Mouse (Mus musculus) hindbrain, embryonic 13.5 days (tissue): Measurements from ENCODE around the gene Plekha8. TPM values are rescaled to one million over a fixed set of nuclear protein-coding genes. Genes with fewer than 3 reads are reported as not detected.

Experiments used
- ATAC-seq: fragments of 200-750 bp; cut with Nextera tagmentation; 2 replicates; pipeline ENCODE4 v1.8.0; 2017; ENCODE audit warnings: moderate TSS enrichment; ENCODE audit not compliant: low FRiP score
- H3K27ac ChIP-seq: fragments of 300-500 bp; sonication (generic); 2 replicates; pipeline ENCODE4 v1.5.1; 2015; ENCODE audit warnings: inconsistent platforms, mild to moderate bottlenecking, moderate library complexity
- H3K27me3 ChIP-seq: fragments of 300-500 bp; sonication (generic); 2 replicates; pipeline ENCODE4 v1.6.1; 2015; ENCODE audit warnings: mild to moderate bottlenecking, inconsistent platforms
- H3K36me3 ChIP-seq: fragments of 300-500 bp; sonication (generic); 2 replicates; pipeline ENCODE4 v1.6.1; 2015; ENCODE audit warnings: mild to moderate bottlenecking, inconsistent platforms
- H3K4me1 ChIP-seq: fragments of 300-500 bp; sonication (generic); replicated peaks from 2 replicates; pipeline ENCODE4 v1.6.1; 2015; ENCODE audit warnings: inconsistent platforms
- H3K4me2 ChIP-seq: fragments of 300-500 bp; sonication (generic); 2 replicates; pipeline ENCODE4 v1.6.1; 2015; ENCODE audit warnings: inconsistent platforms, mild to moderate bottlenecking, moderate library complexity
- H3K4me3 ChIP-seq: fragments of 300-500 bp; sonication (generic); 2 replicates; pipeline ENCODE4 v1.5.1; 2015; ENCODE audit warnings: mild to moderate bottlenecking, inconsistent platforms
- H3K9ac ChIP-seq: fragments of 300-500 bp; sonication (generic); 2 replicates; pipeline ENCODE4 v1.6.1; 2015; ENCODE audit warnings: mild to moderate bottlenecking, inconsistent platforms
- H3K9me3 ChIP-seq: fragments of 300-500 bp; sonication (generic); 2 replicates; pipeline ENCODE4 v1.6.1; 2016; ENCODE audit warnings: inconsistent platforms
- WGBS: fragments of 180-500 bp; shearing (Covaris S2); methylation state at CpG from one replicate; pipeline ENCODE4 v1.1.7; 2015; 5-methylcytosine and 5-hydroxymethylcytosine counted together
- polyA plus RNA-seq: library from polyadenylated mRNA; unstranded; fragments of >200 nt; fragmentation: Nextera tagmentation; extraction: Ambion mirVana; gene quantifications from 2 replicates; pipeline ENCODE4 v1.2.1, GENCODE M21; 2015

Plekha8 gene
- polyA plus RNA-seq, 1 experiment from 2014 or later, result 8.8 TPM

DNA sequence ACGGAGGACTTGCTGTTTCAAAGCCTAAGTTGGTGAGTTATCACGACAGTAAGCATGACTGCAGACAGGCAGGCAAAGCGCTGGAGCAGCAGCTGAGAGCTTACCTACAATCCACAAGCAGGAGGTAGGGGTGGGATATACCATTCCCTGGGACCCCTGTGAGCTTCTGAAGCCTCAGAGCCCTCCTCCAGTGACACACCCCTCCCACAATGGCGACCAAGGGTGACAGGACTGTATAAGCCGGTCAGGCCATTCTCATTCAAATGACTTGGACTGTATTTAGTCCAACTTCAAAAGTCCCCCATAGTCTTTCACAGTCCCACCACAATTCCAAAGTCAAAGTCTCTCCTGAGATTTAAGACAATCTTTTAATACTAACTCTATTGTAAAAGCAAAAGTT, 78.0 kb downstream of the Plekha8 start:
- no peaks in the 10 kb centered on the region for H3K36me3 ChIP-seq
- no peak overlapping the region for H3K27ac ChIP-seq
- H3K9me3 ChIP-seq, result no peaks in the 10 kb centered on the region
- H3K4me3 ChIP-seq, result no peak overlapping the region
- no peaks in the 10 kb centered on the region for H3K4me1 ChIP-seq
- WGBS, result 42% methylated on average over 5 of the region's 5 CpGs
- H3K27me3 ChIP-seq, result no peaks in the 10 kb centered on the region
- H3K9ac ChIP-seq, result no peak overlapping the region
- H3K4me2 ChIP-seq, result no peak overlapping the region
- ATAC-seq, result no peak

DNA sequence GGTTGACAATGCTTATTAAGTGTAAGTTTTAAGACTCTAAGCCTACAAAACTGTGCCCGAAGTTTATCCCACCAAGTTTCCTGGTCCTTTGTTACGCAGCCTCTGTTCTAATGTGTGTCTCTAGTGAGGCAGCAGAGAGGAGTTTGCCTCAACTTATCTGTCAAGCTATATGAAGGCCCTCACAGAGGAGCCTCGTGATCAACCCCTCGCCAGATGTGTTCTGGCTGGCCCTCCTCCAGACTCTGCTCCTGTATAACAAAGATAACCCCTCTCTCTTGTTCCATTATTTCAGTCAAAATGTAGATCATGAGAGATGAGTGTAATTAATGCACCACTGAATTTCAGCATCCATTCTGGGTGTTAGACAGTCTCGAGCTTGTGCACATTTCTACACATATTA, 84.8 kb downstream of the Plekha8 start:
- Histone ChIP-seq H3K27ac (no peak overlapping the region), H3K9me3 (no peaks in the 10 kb centered on the region), H3K4me2 (no peak overlapping the region), H3K36me3 (no peaks in the 10 kb centered on the region), H3K4me3 (no peak overlapping the region), H3K4me1 (peaks cover 28% of the 10 kb centered on the region), H3K27me3 (0 out of 2 replicates have a peak, but pooled peaks cover 18% of the 10 kb centered on the region), H3K9ac (no peak overlapping the region)
- no peak for ATAC-seq
- WGBS, result 79% methylated on average over 5 of the region's 5 CpGs

DNA sequence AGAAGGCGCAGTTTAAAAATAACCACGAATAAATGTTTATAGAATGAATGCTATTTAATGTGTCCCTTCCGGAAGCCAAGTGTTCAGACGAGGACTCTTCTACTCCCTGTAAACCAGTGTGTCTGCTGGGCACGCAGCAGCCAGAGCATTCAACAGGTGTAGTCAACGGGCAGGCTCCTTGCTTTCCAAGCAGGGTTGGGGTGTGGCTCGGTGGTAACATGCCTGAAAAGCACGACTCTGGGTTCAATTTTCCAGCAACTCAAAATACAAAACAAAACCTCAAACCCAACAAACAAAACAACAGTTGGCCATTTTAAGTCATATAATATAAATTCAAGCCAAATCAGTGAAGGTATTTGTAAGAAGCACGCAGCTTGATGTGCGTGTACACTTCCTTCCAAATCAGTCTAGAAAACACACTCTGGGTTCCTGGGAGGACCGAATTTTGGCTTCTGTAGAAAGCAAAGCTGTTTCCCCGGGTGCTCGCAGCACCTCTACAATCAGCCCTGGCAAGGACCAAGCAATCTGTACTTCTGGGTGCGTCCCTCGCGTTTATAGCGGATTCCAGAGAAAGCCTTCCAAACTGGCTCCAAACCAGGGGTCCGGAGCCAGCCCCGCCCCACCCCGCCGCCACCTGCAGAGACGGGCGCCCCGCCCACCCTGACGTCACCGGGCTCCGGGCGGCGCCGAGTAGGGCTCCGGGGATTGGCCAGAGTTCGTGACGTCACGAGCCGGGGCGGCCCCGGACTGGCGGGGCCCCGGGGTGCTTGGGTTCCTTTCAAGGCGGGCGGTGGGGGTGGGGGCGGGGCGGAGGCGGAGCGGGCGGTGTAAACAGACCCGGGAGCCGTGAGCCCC, 86.2 kb downstream of the Plekha8 start, which contains the start of gene Mturn:
Gene Mturn (plus strand): TSS at position 734 of the 855 bp plus-strand sequence.
- Histone ChIP-seq H3K4me1 (peaks cover 32% of the 10 kb centered on the region), H3K27ac (peak within 1 kb of the TSS; percentile 88), H3K4me3 (peak within 1 kb of the TSS; percentile 93), H3K9me3 (no peaks in the 10 kb centered on the region), H3K9ac (peak within 1 kb of the TSS; percentile 90), H3K36me3 (no peaks in the 10 kb centered on the region), H3K4me2 (peak within 1 kb of the TSS; percentile 81), H3K27me3 (0 out of 2 replicates have a peak, but pooled peaks cover 18% of the 10 kb centered on the region)
- ATAC-seq, result peak; percentile 98
- 5% methylated on average over 37 of the region's 48 CpGs for WGBS

DNA sequence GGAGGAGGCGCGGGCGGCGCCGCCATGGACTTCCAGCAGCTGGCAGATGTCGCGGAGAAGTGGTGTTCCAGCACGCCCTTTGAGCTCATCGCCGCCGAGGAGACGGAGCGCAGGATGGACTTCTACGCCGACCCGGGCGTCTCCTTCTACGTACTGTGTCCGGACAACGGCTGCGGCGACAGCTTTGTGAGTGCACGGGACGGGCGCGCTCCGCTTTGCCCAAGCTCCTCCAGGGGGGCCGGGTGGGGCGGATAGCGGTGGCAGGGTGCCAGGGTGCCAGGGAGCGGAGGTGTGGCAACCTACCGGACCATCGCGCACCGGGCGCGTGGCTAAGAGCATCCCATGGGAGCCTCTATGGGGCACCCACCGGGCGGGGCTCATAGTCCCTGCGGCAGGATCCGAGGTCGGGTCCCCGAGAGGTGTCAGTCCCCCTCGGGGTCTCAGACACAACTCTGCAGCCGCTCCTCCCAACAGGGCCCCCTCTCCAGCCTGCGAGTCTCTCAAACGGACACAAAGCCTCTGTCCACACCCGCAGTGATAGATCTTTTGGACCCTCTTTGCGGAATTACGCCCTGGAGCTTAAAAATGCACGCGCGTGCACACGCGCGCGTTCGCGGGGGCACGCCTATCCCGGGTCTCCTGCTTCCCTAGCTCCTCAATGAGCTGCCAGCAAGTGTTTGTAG, 87.0 kb downstream of the Plekha8 start:
- Histone ChIP-seq H3K9me3 (no peaks in the 10 kb centered on the region), H3K36me3 (no peaks in the 10 kb centered on the region), H3K27me3 (0 out of 2 replicates have a peak, but pooled peaks cover 18% of the 10 kb centered on the region), H3K27ac (peak overlapping the region; percentile 88), H3K4me3 (peak overlapping the region; percentile 93), H3K4me2 (peak overlapping the region; percentile 81), H3K4me1 (peaks cover 32% of the 10 kb centered on the region), H3K9ac (peak overlapping the region; percentile 90)
- under 1% methylated on average over 61 of the region's 61 CpGs for WGBS
- peak; percentile 64 for ATAC-seq

DNA sequence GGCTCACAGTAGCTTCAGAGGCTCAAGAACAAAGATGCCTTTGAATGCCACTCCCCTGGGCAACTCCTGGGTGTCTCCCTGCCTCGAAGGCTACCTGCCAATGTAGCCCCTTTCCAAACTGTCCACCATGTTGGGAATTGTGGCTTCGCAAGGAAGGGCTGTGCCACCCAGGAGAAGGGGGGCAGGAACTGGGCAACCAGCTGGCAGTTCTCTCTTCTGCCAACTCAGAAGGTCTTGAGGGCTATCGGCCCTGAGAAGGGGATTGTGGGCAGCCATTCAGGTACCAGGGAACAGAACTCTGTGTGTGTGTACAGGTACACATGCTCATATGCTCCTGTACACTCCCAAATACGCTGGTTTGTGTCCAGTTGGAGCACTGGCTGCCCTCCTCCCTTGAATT, 89.2 kb downstream of the Plekha8 start:
- H3K9me3 ChIP-seq, result no peaks in the 10 kb centered on the region
- peaks cover 32% of the 10 kb centered on the region for H3K4me1 ChIP-seq
- H3K27me3 ChIP-seq, result 0 out of 2 replicates have a peak, but pooled peaks cover 19% of the 10 kb centered on the region
- no peak overlapping the region for H3K27ac ChIP-seq
- 0 out of 2 replicates have a peak overlapping the region, but pooled peaks have one; percentile 8 for H3K9ac ChIP-seq
- ATAC-seq, result no peak
- WGBS, result 84% methylated on average over 4 of the region's 4 CpGs
- H3K36me3 ChIP-seq, result peaks cover 5% of the 10 kb centered on the region
- no peak overlapping the region for H3K4me3 ChIP-seq
- no peak overlapping the region for H3K4me2 ChIP-seq

DNA sequence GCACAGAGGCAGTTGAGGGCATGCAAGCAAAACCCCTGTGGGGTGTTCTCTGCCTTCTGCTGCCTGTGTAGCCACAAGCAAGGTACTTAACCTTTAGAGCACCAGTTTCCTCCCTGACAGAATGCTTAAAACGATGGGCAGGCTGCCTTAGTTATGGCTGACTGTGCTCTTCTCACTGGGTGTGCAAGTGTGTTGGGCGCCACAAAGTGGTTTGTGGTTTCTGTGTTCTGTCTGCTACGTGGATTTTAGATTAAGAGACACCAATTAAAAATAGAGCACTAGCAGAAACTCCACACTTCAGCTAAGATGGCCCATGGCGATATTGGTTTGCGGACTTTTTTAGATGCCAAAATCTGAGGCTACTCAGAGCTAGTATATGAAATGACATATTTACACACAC, 90.2 kb downstream of the Plekha8 start:
- ATAC-seq, result no peak
- 0 out of 2 replicates have a peak, but pooled peaks cover 9% of the 10 kb centered on the region for H3K27me3 ChIP-seq
- no peak overlapping the region for H3K4me2 ChIP-seq
- H3K9me3 ChIP-seq, result no peaks in the 10 kb centered on the region
- WGBS, result 82% methylated on average over 5 of the region's 5 CpGs
- H3K4me1 ChIP-seq, result peaks cover 32% of the 10 kb centered on the region
- no peak overlapping the region for H3K4me3 ChIP-seq
- 0 out of 2 replicates have a peak overlapping the region, but pooled peaks have one; percentile 6 for H3K9ac ChIP-seq
- H3K36me3 ChIP-seq, result peaks cover 15% of the 10 kb centered on the region
- no peak overlapping the region for H3K27ac ChIP-seq

DNA sequence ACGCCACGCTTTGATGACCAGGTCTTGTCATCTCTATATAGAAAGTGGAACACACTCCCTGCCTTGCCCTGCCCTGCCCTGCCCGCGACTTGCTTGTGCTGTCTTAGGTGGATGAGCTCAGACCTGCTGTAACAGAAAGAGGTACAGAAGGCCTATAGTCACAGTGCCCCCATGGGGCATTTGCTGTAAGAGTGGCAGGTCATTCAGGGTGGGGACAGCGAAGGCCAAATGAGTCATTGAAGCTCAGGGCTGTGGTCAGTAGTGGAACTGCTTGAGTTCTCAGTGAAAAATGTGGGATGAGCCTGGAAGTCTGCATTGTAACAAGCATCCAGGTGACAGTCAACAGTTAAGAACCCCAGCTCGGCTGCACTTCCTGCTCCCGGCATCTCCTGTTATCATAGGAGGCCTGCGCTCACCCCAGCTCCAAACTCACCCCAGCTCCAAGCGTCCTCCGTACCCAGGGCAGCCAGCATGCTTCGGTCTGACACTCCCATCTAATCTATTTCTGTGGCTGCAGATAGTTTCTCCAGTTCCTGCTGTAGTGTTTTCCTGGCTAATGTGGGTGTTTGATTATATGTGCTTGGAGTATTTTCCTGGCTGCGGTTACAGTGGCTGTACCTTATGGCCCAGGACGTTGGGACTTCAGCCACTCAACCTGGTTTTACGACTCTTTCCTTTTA, 90.9 kb downstream of the Plekha8 start:
- peaks cover 22% of the 10 kb centered on the region for H3K36me3 ChIP-seq
- H3K4me2 ChIP-seq, result no peak overlapping the region
- H3K27me3 ChIP-seq, result 0 out of 2 replicates have a peak, but pooled peaks cover 9% of the 10 kb centered on the region
- WGBS, result 84% methylated on average over 14 of the region's 14 CpGs
- H3K9me3 ChIP-seq, result no peaks in the 10 kb centered on the region
- H3K4me3 ChIP-seq, result no peak overlapping the region
- no peak overlapping the region for H3K9ac ChIP-seq
- H3K27ac ChIP-seq, result no peak overlapping the region
- peaks cover 29% of the 10 kb centered on the region for H3K4me1 ChIP-seq
- ATAC-seq, result no peak

DNA sequence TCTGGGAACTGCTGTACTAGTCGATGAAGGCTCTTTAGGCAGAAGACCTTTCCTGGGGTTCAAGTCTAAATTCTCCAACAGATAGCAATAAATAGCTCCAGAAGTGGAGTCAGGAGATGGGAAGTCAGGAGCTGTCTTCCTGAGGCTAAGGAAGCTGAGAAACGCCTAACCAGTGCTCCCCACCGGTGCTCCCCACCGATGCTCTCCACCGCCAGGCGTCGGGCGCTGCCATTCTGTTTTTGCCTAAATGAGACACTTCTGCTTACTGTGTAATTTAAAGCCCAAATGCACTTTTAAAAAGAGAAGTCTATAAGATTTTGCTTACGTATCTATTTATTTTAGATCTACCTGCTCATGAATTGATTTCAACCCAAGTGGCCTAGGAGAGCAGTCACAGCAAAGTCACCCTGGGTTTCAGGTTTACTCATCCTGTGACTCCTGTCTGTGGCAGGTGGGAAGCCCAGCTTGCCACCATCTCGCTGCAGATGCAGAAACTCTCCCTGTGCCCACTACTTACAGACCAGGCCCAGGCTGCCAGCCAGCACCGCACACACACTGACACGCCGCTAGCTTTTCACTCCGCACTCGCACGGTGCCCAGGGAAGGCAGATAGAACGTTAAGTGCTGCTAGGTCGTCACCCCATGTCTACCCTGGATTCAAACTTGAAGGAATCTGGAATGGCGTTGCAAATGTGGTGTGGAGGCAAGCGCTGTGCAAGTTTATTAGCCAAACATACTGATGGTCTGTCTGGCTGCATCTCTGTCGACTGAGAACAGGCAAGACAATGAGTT, 92.2 kb downstream of the Plekha8 start:
- no peak for ATAC-seq
- H3K9ac ChIP-seq, result no peak overlapping the region
- 90% methylated on average over 21 of the region's 21 CpGs for WGBS
- H3K27ac ChIP-seq, result no peak overlapping the region
- peaks cover 26% of the 10 kb centered on the region for H3K4me1 ChIP-seq
- H3K4me2 ChIP-seq, result no peak overlapping the region
- H3K36me3 ChIP-seq, result peaks cover 35% of the 10 kb centered on the region
- no peak overlapping the region for H3K4me3 ChIP-seq
- H3K9me3 ChIP-seq, result no peaks in the 10 kb centered on the region
- 0 out of 2 replicates have a peak, but pooled peaks cover 9% of the 10 kb centered on the region for H3K27me3 ChIP-seq

DNA sequence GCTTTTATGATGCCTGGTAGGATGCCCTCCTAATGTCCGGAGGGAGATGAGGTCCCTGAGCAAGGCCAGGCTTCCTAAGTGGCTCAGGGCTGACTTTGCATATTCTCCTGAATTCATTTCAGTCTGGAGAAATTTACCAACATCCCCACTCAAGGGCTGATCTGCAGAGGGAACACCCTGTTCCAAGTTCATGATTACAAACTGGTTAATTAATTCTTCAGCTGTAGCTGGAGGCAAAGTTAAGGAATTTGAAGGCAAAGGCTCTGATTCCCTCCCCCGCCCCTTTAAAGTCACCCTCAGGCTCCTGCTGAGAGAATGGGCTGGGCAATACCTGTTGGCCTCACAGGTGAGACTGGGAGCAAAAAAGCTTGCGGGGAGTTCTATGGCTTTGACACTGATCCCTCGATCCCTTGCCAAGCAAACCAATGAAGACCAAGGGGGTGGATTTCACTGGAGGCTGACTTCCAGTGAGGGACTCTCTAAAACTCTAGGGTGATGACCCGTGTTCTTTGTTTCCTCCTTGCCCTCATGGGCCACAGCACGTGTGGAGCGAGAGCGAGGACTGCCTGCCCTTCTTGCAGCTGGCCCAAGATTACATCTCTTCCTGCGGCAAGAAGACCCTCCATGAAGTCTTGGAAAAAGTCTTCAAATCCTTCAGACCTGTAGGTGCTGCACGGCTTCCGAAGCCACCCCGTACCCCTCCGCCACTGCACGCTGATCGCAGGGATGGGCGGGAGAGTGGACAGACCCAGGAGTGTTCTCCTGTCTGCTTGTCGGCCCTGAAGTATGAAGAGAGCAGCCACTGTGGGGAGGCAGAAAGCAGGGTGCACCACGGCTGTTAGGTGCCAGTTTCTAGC, 93.8 kb downstream of the Plekha8 start:
- Histone ChIP-seq H3K27ac (no peak overlapping the region), H3K4me3 (no peak overlapping the region), H3K4me1 (peaks cover 11% of the 10 kb centered on the region), H3K27me3 (0 out of 2 replicates have a peak, but pooled peaks cover 3% of the 10 kb centered on the region), H3K4me2 (no peak overlapping the region), H3K36me3 (peaks cover 50% of the 10 kb centered on the region), H3K9ac (no peak overlapping the region), H3K9me3 (no peaks in the 10 kb centered on the region)
- WGBS, result 79% methylated on average over 18 of the region's 18 CpGs
- no peak for ATAC-seq

DNA sequence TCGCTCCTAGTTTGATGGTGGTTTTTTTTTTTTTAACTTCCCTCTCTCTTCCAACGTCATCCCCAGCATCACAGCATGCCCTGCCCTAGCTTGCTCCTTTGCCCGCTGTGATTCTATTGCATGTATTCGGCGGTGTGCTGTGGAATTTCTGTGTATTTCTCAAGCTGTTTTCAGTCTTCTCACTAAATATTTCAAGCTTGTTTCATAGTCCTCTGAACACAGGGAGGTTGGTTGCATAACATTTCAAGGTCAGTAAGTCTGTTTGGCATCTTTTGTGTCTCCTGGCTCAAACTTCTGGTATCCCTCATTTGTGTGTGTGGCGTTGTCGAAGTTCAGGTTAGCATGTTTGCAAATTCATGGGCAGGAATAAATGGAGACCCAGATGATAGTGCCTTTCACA, 94.8 kb downstream of the Plekha8 start:
- Histone ChIP-seq H3K9ac (no peak overlapping the region), H3K27me3 (0 out of 2 replicates have a peak, but pooled peaks cover 3% of the 10 kb centered on the region), H3K27ac (no peak overlapping the region), H3K4me1 (peaks cover 4% of the 10 kb centered on the region), H3K4me3 (no peak overlapping the region), H3K9me3 (no peaks in the 10 kb centered on the region), H3K4me2 (no peak overlapping the region), H3K36me3 (peaks cover 60% of the 10 kb centered on the region)
- no peak for ATAC-seq
- 84% methylated on average over 7 of the region's 7 CpGs for WGBS

DNA sequence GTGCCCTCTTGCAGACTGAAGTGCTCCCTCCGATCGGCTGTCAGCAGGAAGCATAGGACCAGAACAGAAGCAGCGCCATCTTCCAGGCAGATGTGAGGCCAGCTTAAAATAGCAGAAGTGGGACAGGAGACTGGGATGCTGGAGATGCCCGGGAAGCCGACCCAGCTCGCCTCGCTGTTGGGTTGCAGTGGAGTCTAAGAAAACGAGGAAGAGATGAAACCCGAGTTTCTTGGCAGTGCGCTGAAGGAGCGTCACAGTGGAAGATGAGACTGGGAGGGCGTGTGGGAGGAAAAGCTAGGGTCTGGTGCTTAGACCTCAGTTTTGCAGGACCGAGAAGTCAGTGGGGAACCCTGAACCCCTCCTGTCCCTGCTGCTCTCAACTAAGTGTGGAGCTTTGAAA, 95.9 kb downstream of the Plekha8 start:
- H3K4me2 ChIP-seq, result no peak overlapping the region
- 84% methylated on average over 13 of the region's 13 CpGs for WGBS
- no peaks in the 10 kb centered on the region for H3K9me3 ChIP-seq
- H3K27ac ChIP-seq, result no peak overlapping the region
- H3K4me3 ChIP-seq, result no peak overlapping the region
- H3K4me1 ChIP-seq, result no peaks in the 10 kb centered on the region
- peaks cover 64% of the 10 kb centered on the region for H3K36me3 ChIP-seq
- no peak for ATAC-seq
- H3K27me3 ChIP-seq, result 0 out of 2 replicates have a peak, but pooled peaks cover 3% of the 10 kb centered on the region
- no peak overlapping the region for H3K9ac ChIP-seq
